Mouse (Mus musculus): ENCODE data around the gene Ywhag. TPM values are rescaled to one million over a fixed set of nuclear protein-coding genes. Genes with fewer than 3 reads are reported as not detected.
A peak's percentile ranks its signal among the peaks of the same experiment; 100 is the strongest.

The Ywhag gene
- polyA plus RNA-seq, 1 experiment: 244 TPM

DNA sequence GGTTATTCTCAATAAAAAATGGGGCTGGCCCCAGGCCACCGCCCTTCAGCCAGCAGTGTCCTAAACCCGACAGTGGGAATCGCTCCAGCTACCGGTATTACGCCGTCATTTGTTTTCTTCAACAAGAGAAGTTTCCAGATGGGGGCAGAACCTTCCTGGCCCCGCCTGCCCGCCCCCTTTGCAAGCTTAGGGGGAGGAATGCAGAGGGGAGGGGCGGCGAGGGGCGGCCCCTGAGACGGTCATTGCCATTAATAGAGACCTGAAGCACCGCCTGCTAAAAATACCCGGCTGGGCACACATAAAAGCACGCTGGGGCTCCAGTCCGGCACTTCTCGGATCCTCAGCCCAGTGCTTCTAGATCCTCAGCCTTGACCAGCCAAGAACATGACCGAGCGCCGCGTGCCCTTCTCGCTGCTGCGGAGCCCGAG lies 46.7 kb downstream of the Ywhag start, which contains the start of gene Hspb1:
TSS of gene Hspb1 (plus strand) at position 245 of the 428 bp plus-strand sequence.
- peak within 1 kb of the TSS; percentile 93 for H3K4me2 ChIP-seq (ENCODE audit: low read depth)
- TF ChIP-seq POLR2AphosphoS2 (IDR thresholded peaks at IDR 0.05; ENCODE audit: insufficient read length, low read depth): peak; percentile 57
- TF ChIP-seq MAX (IDR thresholded peaks at IDR 0.05; ENCODE audit: low read depth): no peak
- TF ChIP-seq POLR2A (IDR thresholded peaks at IDR 0.05; ENCODE audit: insufficient read length, low read depth): peak; percentile 62
- no peak for TF ChIP-seq TCF12 (IDR thresholded peaks at IDR 0.05; ENCODE audit: insufficient read depth, poor library complexity, severe bottlenecking)
- no peaks in the 10 kb centered on the region for H3K27me3 ChIP-seq (ENCODE audit: control insufficient read depth, insufficient read depth, insufficient read length)
- H3ac ChIP-seq (ENCODE audit: control insufficient read depth, insufficient read length): no peak within 1 kb of the TSS
- peaks cover 9% of the 10 kb centered on the region for H3K79me2 ChIP-seq (ENCODE audit: control insufficient read depth, insufficient read depth)
- H3K4me3 ChIP-seq: peak within 1 kb of the TSS; percentile 80
- no peaks in the 10 kb centered on the region for H3K36me3 ChIP-seq (ENCODE audit: control insufficient read depth, insufficient read depth)

DNA sequence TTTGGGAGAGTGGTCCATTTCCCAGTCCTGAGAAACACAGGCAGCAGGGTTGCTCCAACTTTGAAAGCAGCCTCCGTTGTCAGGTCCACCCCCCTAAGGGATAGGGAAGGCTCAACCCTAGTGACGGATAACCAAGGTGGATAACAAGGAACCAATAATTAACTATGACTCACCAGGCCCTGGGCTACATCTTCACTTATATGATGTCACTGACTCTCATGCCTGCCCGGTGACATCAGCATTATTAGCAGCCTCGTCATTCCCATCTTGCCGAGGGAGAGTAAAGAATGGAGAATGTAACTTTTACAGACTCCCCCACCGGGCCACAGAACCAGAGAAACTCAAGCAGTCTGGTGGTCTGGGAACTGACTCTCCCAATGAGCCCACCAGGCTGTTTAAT lies 49.8 kb downstream of the Ywhag start:
- TF ChIP-seq MYOD1 (IDR thresholded peaks at IDR 0.05; ENCODE audit: control insufficient read depth in 1 of 3, insufficient read length in 2 of 3, low read depth in 2 of 3) (no peak), TCF3 (IDR thresholded peaks at IDR 0.05; ENCODE audit: insufficient read length, low read depth) (no peak), MAX (IDR thresholded peaks at IDR 0.05; ENCODE audit: low read depth) (no peak), E2F4 (IDR thresholded peaks at IDR 0.05; ENCODE audit: insufficient read depth) (no peak), USF1 (IDR thresholded peaks at IDR 0.05; ENCODE audit: low read depth) (no peak), POLR2AphosphoS2 (IDR thresholded peaks at IDR 0.05; ENCODE audit: insufficient read length, low read depth) (no peak), REST (IDR thresholded peaks at IDR 0.05; ENCODE audit: insufficient read depth, insufficient read length) (no peak), CEBPB (IDR thresholded peaks at IDR 0.05; ENCODE audit: insufficient read depth, poor library complexity, severe bottlenecking) (no peak), MYOG (IDR thresholded peaks at IDR 0.05; ENCODE audit: control insufficient read depth in 1 of 3, insufficient read depth in 1 of 3, insufficient read length in 2 of 3, low read depth in 2 of 3) (no peak), TCF12 (IDR thresholded peaks at IDR 0.05; ENCODE audit: insufficient read depth, poor library complexity, severe bottlenecking) (no peak), SRF (IDR thresholded peaks at IDR 0.05; ENCODE audit: control insufficient read depth, insufficient read length, low read depth) (no peak), POLR2A (IDR thresholded peaks at IDR 0.05; ENCODE audit: insufficient read length, low read depth) (no peak)
- Histone ChIP-seq H3ac (ENCODE audit: control insufficient read depth, insufficient read length) (no peak overlapping the region), H3K36me3 (ENCODE audit: control insufficient read depth, insufficient read depth) (no peaks in the 10 kb centered on the region), H3K79me2 (ENCODE audit: control insufficient read depth, insufficient read depth) (peaks cover 9% of the 10 kb centered on the region), H3K4me2 (ENCODE audit: low read depth) (peak overlapping the region; percentile 5), H3K27me3 (ENCODE audit: control insufficient read depth, insufficient read depth, insufficient read length) (no peaks in the 10 kb centered on the region), H3K4me3 (no peak overlapping the region)

DNA sequence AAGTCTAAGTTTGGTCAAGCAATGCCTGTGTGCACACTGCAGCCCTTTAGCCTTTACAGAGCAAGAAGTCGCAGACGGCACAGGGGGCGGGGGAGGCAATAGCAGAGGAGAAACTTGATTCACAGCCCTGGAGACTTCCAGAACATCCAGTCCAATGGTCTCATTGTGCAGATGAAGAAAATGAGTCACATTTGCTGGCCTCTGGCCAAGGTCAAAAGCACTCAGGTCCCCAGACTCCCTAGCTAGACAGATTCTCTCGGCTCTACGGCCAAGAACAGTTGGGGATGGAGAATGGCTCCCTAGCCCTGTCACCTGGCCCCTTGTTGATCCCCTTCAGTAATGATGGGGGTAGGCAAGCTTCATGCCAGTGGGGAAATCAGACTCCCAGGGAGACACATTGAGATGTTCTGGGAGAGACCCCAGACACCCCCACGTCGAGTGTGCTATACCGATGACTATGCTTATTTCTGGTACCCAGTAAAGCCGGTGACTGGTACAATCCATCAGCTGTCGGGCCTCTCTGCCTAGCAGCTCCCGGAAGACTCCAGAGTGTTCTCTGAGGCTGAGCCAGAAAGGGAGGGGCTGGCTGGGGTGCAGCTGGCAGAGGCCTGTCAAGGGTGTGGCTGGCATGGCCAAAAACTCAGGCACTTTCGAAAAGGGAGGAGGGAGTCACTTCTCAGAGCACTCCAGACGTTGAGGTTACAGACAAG lies 54.8 kb downstream of the Ywhag start:
- Histone ChIP-seq H3K36me3 (ENCODE audit: control insufficient read depth, insufficient read depth) (no peaks in the 10 kb centered on the region), H3K4me2 (ENCODE audit: low read depth) (peak overlapping the region; percentile 74), H3K4me3 (no peak overlapping the region), H3K79me2 (ENCODE audit: control insufficient read depth, insufficient read depth) (no peaks in the 10 kb centered on the region), H3ac (ENCODE audit: control insufficient read depth, insufficient read length) (no peak overlapping the region), H3K27me3 (ENCODE audit: control insufficient read depth, insufficient read depth, insufficient read length) (no peaks in the 10 kb centered on the region)
- peak; percentile 27 for TF ChIP-seq POLR2AphosphoS2 (IDR thresholded peaks at IDR 0.05; ENCODE audit: insufficient read length, low read depth)
- TF ChIP-seq TCF3 (IDR thresholded peaks at IDR 0.05; ENCODE audit: insufficient read length, low read depth): peak; percentile 18
- no peak for TF ChIP-seq CEBPB (IDR thresholded peaks at IDR 0.05; ENCODE audit: insufficient read depth, poor library complexity, severe bottlenecking)
- no peak for TF ChIP-seq USF1 (IDR thresholded peaks at IDR 0.05; ENCODE audit: low read depth)
- TF ChIP-seq MYOG (IDR thresholded peaks at IDR 0.05; ENCODE audit: control insufficient read depth in 1 of 3, insufficient read depth in 1 of 3, insufficient read length in 2 of 3, low read depth in 2 of 3): peak; percentile 56 to 96 (median 74)
- TF ChIP-seq MYOD1 (IDR thresholded peaks at IDR 0.05; ENCODE audit: control insufficient read depth in 1 of 3, insufficient read length in 2 of 3, low read depth in 2 of 3): peak; percentile 77 to 90 (median 89)
- peak; percentile 64 for TF ChIP-seq TCF12 (IDR thresholded peaks at IDR 0.05; ENCODE audit: insufficient read depth, poor library complexity, severe bottlenecking)

DNA sequence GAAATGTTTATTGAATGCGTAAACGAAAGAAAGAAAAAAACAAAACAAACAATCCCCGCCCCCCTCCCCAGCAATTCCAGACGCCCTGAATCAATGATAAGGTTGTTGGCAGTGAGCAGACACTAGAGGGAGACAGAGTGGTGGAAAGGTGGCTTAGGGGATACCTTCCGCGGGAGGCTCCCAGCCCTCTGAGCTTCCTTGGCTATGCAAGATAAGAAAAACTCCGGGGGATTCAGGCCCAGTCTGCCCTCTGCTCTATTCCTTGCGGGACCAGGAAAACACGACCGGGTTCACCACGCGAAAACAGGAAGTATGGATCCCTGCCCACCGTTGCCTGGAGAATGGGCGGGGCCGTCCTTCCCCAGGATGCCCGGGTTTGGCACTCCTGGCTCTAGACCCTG lies 56.6 kb downstream of the Ywhag start:
- Histone ChIP-seq H3K27me3 (ENCODE audit: control insufficient read depth, insufficient read depth, insufficient read length) (no peaks in the 10 kb centered on the region), H3K79me2 (ENCODE audit: control insufficient read depth, insufficient read depth) (no peaks in the 10 kb centered on the region), H3K36me3 (ENCODE audit: control insufficient read depth, insufficient read depth) (no peaks in the 10 kb centered on the region), H3K4me3 (peak overlapping the region; percentile 21), H3K4me2 (ENCODE audit: low read depth) (peak overlapping the region; percentile 99), H3ac (ENCODE audit: control insufficient read depth, insufficient read length) (no peak overlapping the region)
- TF ChIP-seq REST (IDR thresholded peaks at IDR 0.05; ENCODE audit: insufficient read depth, insufficient read length) (no peak), MYOD1 (IDR thresholded peaks at IDR 0.05; ENCODE audit: control insufficient read depth in 1 of 3, insufficient read length in 2 of 3, low read depth in 2 of 3) (no peak), MYOG (IDR thresholded peaks at IDR 0.05; ENCODE audit: control insufficient read depth in 1 of 3, insufficient read depth in 1 of 3, insufficient read length in 2 of 3, low read depth in 2 of 3) (no peak), E2F4 (IDR thresholded peaks at IDR 0.05; ENCODE audit: insufficient read depth) (no peak), TCF3 (IDR thresholded peaks at IDR 0.05; ENCODE audit: insufficient read length, low read depth) (no peak), CEBPB (IDR thresholded peaks at IDR 0.05; ENCODE audit: insufficient read depth, poor library complexity, severe bottlenecking) (no peak), USF1 (IDR thresholded peaks at IDR 0.05; ENCODE audit: low read depth) (no peak)

DNA sequence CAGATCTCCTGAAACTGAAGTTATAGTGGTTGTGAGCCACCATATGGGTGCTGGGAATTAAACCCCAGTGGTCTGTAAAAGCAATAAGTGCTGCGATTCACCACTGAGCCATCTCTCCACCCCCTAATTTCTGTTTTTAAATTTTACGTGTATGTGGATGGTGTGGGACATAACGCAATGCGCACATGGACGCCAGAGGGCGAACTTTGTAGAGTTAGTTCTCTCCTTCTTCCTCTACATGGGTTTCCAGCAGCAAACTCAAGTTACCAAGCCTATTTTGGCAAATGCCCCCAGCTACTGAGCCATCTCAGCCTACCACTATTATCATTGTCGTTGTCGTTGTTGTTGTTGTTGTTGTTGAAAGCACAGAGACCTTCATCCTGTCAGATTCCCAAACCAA lies 57.2 kb downstream of the Ywhag start:
- Histone ChIP-seq H3K79me2 (ENCODE audit: control insufficient read depth, insufficient read depth) (no peaks in the 10 kb centered on the region), H3K27me3 (ENCODE audit: control insufficient read depth, insufficient read depth, insufficient read length) (no peaks in the 10 kb centered on the region), H3ac (ENCODE audit: control insufficient read depth, insufficient read length) (no peak overlapping the region), H3K4me3 (peak overlapping the region; percentile 21), H3K36me3 (ENCODE audit: control insufficient read depth, insufficient read depth) (no peaks in the 10 kb centered on the region), H3K4me2 (ENCODE audit: low read depth) (peak overlapping the region; percentile 99)
- TF ChIP-seq TCF3 (IDR thresholded peaks at IDR 0.05; ENCODE audit: insufficient read length, low read depth): no peak
- TF ChIP-seq POLR2AphosphoS2 (IDR thresholded peaks at IDR 0.05; ENCODE audit: insufficient read length, low read depth): no peak
- no peak for TF ChIP-seq MYOG (IDR thresholded peaks at IDR 0.05; ENCODE audit: control insufficient read depth in 1 of 3, insufficient read depth in 1 of 3, insufficient read length in 2 of 3, low read depth in 2 of 3)
- no peak for TF ChIP-seq USF1 (IDR thresholded peaks at IDR 0.05; ENCODE audit: low read depth)
